Mouse (Mus musculus) adrenal gland, adult 18-20 months (tissue): ENCODE measurements around the gene Rad9b. TPM values are rescaled to one million over a fixed set of nuclear protein-coding genes. Genes with fewer than 3 reads are reported as not detected.

ENCODE experiments used
- DNase-seq, 2 experiments: peaks; one replicate each; pipeline ENCODE4 v3.0.0; 2021 to 2022; ENCODE audit warnings: low spot score in 2 of 2
- total RNA-seq, 2 experiments: library from RNA; stranded (reverse); gene quantifications; 1 replicate in 1 of 2; 2 replicates in 1 of 2; pipeline ENCODE4 v1.2.3; 2021

Rad9b gene
- total RNA-seq, 2 experiments from 2014 or later, result 2.4 TPM

DNA sequence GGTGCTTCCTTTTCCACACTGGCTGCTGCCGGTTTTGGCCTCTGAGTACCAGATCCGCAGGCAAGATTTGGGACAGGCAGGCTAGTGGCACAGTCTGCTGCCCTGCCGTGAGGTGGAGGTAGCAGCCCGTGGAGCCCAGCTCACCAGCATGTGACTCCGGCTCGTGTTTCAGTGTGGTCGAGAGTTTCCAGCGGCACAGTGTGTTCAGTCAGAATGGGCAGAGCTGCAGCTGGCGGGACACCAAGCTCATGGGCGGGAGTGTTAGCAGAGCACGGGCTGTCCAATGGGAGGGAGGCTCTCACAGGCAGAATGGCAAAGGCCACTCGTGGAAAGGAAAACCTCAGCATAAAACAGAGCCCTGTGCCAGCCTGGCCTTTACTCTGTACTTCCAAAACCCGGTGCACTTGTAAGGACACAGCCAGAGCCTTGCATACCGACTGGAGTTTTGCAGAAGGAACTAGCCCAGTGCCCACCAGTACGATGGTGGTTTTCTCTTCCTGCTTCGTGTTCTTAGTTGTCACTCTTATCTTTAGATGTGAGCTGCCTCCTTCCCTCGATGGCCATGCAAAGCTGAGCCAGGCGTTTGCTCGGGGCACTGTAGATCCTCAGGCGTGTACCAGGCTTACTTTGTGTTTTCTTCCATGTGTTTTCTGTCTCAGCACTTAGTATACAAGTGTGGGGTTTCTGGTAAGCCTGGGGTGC lies 38.9 kb downstream of the Rad9b start:
- DNase-seq, result peak; percentile 73 to 81

DNA sequence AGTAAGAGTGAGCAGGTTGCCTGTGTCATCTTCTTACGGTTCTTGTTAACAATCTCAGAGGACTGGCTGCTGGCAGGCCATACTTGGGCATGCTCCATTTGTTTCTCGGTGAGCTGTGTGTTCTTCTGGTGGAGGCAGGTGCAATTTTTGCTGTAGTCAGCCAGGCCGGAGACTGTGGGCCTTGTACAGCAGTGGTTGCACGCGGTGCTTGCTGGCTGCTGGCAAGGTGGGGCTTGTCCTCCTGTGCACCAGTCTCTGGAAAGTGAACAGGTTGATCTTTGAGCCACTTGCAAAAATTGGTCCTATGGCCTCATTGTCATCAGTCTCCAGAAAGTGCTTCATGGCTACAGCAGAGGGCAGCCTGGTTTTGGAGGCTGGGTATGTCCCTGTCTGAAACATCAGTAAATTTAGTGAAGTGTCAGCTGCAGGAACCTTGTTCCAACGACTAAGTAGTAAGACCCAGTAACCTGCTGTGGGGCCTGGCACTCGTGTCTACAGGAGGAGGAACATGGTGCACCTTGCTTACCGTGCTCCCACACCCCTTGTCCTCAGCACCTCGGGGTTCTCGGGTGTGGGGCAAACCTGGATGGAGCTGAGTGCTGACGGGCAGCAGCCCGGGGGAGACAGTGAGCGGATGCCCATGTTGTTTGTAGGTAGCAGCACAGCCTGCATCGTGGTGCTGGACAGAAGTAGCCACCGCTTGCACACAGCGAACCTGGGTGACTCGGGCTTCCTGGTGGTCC lies 40.9 kb downstream of the Rad9b start:
- no peak for DNase-seq

DNA sequence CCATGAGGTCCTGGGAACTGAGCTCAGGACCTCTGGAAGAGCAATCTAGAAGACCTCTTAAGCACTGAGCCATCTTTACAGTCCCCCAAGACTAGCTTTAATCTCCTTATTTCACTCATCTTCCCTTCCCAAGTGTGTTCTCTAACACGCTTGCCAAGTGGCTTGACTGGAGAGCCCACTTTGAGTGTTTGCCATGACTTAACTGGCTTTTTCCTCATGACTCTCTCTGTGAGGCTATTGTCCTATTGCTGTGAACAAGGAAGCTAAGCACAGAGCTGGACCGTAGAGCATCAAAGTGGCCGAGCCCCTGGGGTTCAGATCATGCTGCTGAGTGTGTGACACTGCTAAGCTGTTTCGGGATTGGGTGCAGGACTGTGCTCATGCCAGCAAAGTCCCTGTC lies 41.7 kb downstream of the Rad9b start:
- no peak for DNase-seq

DNA sequence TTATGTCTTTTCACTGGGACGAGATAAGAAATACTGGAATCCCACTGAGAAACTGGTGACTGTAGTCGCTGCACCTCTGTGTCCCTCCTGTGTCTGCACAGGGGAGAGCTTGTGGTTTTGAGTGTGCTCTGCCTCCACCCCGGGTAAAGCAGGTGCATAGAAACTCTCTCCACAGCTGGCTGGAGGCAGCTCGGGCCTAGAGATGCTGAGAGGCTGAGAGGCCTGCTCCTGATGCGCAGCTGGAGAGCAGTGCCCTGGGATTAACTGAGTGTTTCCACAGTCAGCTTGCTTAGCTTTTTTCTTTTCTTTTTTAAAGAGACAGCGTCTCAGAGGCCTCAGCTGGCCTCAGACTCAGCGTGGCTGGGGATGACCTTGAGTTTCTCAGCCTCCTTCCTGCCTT lies 42.3 kb downstream of the Rad9b start:
- DNase-seq, result no peak

DNA sequence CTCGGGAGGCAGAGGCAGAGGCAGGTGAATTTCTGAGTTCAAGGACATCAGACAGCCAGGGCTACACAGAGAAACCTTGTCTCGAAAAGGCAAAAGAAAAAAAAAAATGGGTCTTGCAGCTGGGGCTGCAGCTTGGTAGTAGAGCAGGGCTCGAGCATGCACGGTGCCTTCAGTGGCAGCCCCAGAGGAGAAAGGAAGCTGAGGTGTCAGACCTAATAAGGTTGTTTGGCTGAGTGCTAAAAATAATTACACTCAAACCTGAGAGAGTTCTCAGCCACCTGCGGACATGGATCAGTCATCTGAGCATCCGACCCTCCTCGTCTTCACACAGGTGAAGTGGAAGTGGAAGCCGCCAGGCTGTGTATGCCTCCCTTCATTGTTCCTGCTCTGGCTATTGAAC lies 43.3 kb downstream of the Rad9b start:
- DNase-seq, result no peak

DNA sequence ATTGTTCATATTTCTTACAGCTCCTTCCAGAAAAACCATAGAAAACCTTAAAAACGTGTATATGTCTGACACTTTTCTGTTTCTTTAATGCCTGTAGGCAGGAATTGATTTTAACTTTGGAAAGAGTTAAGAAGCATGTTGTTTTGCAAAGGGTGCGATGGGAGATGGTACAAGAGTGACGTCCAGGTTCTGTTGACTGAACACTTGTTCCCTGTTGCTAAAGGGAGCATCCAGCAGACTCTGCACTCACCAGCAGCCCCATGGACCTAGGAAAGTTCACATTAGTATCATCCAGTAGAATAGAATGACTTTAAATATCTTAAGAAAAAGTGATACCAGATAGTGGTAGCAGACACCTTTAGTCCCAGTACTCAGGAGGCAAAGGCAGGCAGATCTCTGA lies 47.5 kb downstream of the Rad9b start:
- no peak for DNase-seq

DNA sequence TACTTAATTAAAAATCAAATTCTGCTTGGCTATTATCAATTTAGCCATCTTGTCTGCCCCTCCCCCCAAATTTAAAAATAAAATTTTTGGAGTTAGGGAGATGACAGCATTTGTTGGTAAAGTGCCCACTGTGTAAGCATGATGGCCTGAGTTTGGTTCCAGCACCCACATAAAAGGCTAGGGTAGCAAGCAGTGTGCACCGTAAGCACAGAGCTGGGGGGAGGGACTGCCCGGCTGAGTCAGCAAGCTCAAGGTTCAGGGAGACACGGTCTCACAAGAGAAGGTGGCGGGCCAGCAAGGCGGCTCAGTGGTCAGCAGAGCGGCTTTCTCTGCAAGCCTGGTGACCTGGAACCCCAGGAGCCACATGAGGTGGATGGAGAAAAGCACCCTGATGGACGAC lies 48.6 kb downstream of the Rad9b start:
- DNase-seq, result peak in 1 of 2 experiments; percentile 29

DNA sequence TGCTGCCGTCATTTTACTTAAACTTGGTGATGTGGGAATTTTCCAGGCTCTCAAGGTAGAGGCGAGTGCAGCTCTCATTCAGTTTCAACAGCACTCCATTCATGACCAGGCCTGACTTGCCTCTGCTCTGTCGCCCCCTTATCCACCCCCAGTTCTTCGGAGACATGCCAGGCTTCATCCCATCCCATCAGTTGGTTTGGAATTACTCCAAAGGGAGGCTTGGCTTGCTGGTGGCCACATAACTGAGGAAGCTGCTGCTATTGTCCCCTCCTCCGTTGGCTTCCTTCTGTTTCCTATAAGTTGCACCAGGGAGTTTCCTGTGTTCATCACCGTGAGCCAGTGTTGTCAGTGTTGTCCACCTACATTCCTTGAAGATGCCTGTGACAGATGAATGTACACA lies 49.5 kb downstream of the Rad9b start:
- peak in 1 of 2 experiments; percentile 18 for DNase-seq

DNA sequence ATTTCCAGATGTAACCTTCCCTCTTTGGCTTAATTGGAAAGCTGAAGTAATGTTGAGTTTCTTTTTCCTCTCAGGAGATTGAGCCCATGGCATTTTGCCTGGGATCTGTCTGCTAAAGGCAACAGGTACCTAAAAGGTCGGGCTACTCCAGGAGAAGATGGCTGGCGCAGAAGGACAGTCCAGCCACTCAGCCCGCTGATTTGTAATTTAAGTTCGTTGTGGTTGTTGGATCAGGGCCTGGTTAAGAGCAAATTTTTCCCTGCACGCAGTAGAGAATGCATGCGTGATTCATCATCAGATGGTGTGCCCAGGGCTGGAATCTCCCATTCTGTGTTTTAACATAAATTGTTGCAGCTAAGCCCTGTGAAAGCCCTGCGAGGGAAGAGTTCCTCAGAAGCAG lies 50.1 kb downstream of the Rad9b start:
- peak; percentile 13 to 19 for DNase-seq

DNA sequence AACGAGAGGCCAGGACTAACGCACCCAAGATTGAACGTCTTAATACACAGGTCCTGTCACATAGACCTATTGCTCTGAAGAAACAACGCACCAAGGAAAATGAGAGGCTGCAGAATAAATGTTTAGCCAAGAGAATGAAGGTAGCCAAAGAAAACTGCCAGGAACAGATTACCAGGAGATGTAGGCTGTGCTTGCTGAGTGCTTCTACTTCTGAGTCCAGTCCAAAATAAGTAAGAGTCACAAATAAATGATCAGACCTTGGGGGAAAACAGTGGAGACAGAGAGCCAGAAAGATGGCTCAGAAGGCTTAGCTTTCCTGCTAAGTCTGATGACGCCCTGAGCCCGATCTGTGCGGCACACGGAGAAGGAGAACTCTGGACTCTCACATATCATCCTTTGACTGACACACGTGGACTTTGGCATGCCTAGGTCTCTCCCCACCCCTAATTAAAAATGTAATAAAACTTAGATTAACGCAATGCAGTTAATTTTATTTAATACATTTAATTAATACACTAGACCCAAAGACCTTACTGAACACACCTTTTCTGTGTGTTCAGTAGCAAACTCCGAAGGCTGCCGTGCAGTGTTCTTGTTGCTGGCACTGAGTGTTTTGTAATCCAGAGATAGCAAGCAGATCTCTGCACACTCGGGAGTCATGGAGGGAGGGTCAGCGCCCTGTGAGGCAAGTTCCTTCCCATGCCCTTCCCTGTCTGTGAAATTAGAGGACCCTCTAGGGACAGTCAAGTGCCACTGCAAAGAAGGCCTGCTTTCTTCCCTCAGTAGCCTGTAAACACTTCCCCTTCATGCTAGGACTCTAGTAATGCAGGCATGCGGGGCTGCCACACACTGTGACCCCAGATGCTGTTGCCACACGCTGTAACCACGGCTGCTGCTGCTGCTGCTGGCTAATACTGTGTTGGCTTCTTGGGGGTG lies 51.0 kb downstream of the Rad9b start:
- DNase-seq, result peak in 1 of 2 experiments; percentile 21

DNA sequence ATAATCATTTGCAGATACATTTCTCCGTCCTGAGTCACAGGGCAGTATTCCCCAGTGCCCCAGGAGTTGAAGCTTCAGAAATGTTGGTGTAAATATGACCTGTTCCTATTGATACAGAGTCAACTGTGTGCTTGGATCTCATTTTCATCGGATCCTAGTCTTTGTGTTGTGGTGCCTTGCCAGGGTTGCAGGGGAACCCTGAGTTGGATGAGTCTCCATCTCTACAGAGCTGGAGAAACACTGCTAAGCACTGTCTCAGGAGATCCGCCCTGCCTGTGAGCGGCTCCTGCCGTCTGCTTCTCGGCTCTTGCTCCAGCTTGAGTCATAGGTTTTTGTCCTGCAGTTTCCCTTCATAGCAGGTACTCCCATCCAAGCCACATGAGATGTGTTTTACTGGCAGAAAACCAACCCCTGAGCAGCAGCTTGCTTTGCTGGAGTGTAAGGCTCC lies 53.9 kb downstream of the Rad9b start:
- peak in 1 of 2 experiments; percentile 22 for DNase-seq

DNA sequence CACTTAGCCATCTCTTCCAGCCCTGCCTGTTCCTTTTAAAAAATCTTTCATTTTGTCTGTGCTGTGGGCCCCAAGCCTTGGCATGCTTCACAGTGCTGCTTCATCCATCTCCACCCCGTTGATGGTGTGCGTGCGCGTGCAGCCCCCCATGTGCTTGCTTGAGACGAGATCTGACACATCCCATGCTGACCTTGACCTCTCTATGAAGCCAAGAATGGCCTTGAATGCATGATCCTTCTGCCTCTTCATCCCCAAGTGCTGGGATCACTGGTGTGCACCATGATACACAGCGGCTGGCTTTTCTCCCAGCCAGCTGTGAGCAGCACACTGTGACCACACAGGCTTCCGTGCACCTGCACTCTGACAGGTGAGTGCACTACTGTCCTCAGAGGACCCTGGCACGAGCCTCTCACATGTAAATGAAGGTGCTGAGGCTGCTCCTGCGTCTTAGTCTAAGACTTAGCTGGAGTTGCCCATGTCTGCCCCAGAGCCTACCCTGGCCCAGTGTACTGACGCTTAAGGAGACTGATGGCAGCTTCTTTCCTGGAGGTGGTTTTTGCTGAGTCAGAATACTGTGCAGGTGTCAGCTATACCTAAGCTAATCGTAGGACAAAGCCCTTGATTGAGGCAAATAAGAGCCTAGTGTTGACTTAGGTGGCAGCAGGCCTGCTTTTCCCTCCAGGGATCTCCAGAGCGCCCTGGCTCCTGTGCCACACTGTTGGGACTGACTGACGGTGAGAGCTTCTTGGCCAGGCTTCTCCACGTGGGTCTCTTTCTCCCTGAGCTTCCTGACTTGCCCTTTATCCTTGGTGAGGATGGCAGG lies 58.7 kb downstream of the Rad9b start:
- DNase-seq, result peak in 1 of 2 experiments; percentile 20

DNA sequence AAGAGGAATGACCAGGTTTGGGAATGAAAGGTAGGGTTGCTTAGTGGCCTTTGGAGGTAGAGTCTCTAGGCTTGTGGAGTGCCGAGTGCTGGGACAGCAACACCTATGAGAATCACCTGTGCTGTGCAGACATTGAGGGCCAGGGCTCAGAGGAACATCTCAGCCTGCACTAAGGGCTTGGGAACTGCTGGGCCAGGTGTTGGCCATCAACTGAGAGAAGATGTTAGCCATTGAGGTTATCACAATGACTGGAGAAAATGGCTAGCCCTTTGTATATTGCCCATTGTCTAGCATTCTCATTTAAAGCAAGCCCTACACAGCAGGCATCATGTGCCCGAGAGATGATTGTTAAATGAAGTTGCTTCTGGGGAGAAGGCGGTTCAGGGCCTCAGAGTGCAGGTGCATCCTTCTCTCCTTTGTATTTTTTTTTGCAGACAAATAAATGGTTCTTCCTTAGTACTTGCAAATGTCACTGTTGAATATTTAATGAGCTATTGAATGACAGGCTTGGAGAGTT lies 59.8 kb downstream of the Rad9b start:
- DNase-seq, result no peak

DNA sequence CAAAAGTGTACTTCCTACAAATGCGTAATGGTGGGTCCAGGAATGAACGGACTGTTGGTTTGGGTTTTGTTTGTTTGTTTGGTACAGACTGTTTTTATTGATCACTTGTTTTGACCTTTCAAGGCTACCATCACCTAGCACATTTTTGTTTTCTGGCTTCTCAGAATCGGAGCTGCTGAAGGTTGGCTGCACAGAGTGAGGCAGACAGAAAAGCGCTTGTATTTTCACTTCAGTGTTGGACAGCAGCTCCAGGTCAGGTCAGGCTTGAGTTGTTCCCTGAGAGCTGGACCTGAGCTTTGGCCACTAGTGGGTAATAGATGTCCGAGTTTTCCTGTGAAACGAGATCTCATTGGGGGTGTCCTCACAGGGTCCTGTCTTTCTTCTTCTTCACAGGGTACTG lies 60.9 kb downstream of the Rad9b start:
- DNase-seq, result no peak

DNA sequence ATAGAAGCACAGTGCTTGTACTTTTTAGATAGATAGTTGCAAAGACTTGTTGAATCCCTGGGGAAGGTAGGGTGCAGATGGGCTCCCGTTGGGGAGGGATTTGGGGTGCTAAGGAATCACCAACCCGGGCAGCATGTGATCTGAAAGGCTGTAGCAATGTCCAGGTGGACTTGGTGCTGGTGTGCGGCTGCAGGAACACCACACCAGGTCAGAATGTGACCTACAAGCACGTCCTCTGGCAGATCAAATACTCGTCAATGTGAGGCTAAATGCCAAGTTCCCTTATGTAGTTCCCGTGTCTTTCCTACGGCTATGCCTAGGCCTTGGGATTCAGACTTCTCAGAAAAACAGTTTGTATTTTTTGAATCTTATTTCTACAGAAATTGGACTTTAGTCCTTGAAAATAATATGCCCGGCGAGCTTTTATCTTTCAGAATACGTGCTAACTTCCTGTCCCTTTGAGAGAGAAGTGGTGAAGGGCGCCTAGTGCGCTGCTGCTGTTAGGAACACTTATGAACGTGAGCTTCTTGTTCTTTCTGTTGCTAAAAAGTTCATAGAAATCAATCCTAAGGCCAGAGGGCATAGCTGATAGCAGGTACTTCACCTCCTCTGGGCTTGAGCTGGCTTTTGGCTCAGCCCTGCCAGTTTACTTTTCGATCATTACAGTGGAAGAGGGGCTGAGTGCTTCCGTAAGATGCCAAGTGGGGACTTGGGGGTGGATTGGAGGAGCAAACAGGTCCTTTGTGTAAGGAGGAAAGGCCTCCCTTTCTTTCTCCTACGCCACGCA lies 62.3 kb downstream of the Rad9b start:
- no peak for DNase-seq

DNA sequence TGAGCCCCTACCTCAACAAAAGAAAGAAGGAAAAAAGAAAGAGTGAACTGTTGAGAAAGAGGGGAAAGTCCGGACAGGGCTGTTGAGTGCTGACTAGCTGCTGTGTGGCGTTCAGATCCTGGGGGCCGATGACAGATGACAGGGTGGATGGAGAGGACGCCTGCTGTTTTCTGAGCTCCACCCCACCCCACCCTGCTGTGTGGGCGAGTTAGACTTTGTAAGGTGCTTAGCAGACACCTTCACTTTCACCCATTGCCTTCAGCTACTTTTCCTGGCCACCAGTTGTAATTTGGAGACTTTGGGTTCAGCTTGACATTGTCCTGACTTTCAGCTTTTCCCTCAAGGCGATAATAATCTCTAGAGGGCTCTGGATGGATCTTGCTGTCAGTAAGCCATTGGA lies 62.9 kb downstream of the Rad9b start:
- no peak for DNase-seq

DNA sequence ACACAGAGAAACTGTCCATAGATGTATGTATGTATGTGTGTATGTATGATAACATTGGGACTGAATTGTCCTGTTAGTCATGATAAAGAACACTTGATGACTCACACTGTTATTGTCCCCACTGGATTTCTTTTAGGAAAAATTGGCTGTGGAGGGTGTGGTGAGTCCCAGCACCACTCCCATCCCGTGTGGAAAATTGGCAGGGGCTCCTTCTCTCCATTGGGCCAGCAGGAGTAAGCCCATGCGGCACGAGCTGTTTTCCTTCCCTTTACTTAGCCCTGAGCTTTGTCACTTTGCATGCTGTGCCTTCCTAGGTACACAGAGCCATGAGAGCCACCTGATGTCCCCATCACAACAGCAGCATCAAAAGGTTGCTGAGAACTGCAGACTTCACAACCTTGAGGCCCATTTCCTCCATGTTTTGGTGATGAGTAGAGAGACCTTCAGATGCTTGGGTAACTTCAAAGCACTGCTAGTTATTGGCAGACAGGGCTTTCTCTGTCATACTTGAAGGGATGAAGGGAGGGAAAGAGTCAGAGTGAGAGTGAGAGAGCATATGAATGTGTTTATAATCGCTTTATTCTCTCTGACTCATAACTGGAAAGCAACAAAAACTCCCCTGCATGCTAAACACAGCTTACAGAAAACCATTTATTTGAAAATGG lies 65.8 kb downstream of the Rad9b start:
- DNase-seq, result no peak

DNA sequence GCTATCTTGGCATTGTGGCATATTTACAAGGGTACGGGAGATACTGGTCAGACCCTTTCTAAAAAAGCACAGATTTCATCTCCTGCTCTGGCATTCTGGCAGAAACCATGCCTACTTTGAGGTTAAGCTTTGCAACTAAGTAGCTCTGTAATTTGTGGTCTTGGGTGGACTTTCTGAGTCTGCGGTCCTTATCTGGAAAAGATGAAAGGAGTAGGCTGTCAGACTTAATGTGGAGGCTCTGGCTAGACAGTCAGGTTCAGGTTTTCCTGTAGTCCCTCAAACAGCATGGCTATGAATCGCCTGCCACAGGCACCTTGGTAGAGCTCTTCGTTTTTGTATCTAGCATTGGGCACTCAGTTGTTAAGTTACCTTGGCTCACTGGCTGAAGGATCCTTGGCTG lies 67.0 kb downstream of the Rad9b start:
- no peak for DNase-seq

DNA sequence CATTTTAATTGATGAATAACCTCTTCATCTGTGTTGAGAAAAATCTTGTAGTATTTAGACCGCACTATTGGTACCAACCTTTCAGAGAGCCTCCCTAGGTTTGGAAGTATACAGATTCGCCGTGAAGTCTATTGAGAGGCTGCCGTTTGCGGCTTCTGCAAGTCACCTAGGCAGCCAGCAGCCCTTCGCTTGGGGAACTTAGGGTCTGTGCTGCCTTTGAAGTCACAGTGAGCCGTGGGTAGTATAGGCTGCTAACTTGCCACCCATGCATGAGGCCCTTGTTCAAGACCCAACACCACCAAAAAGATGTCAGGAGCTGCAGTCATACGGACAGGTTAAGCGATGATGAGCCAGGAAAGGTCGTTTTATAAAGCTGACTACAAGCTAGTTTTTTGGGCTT lies 67.8 kb downstream of the Rad9b start:
- no peak for DNase-seq
